In the genomic region with DNA sequence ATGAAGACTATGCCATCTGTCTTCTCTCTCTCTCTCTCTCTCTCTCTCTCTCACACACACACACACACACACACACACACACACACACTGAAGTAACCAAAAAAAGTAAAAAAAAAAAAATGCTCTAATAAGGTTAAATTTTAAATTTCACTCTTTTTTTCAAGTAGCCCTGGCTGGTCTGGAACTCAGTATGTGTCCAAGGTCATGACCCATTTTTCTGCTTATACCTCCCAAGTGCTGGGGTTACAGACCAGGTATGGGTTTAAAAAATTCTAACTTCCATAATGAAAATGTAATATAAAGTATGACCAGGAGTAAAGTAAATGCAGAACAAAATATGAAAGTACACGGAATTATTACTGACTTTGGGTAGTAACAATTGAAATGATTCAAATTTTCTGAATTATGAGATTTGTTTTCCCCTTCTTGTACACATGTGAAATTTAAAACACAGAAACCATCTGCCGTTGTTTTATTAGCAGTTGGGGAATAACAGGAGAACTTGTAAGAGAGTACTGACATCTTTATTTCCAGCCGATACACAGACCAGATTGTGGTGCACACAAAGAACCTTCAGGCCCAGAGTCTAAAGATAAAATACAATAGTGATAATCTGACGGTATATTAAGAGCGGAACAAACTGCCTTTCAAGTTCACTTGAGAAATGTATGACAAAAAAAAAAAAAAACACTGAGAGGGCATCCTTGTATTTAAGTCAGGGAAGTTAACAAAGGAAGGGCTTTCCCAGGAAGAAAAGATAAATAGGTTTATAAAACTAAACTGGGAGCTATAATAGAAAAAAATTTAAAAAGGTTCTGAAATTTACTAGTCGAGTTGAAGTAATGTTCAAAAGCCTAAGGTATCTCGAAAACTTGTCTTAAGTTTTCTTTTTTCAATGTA, we compare ENCODE assay signal across 8 mouse cellular contexts. TPM values are rescaled to one million over a fixed set of nuclear protein-coding genes. Genes with fewer than 3 reads are reported as not detected.
A peak's percentile ranks its signal among the peaks of the same experiment; 100 is the strongest.
DNase-seq lines count a peak whose midpoint lies in the region; ATAC-seq and TF ChIP-seq lines count a peak whose summit lies in the region.

No protein-coding gene starts in this region.

- H3K9ac ChIP-seq in embryonic facial prominence, embryonic 11.5 days (replicated peaks; ENCODE audit: low read length), result peak overlapping the region; percentile 97
- peak overlapping the region; percentile 96 for H3K9ac ChIP-seq in intestine, embryonic 14.5 days (ENCODE audit: low read length)

- no peaks in the 10 kb centered on the region for H3K9me3 ChIP-seq in embryonic facial prominence, embryonic 11.5 days (replicated peaks; ENCODE audit: control insufficient read depth, low read length)
- no peaks in the 10 kb centered on the region for H3K9me3 ChIP-seq in intestine, embryonic 14.5 days (ENCODE audit: control insufficient read depth, low read length)

- ATAC-seq in embryonic facial prominence, embryonic 11.5 days (replicated peaks; ENCODE audit: insufficient number of reproducible peaks, low FRiP score, low TSS enrichment, low read depth), result no peak
- ATAC-seq in intestine, embryonic 14.5 days (replicated peaks; ENCODE audit: low FRiP score, low TSS enrichment, low read depth), result no peak

- TF ChIP-seq CTCF in layer of hippocampus, adult 2 months (conservative IDR thresholded peaks at IDR 0.05), result no peak

- WGBS in embryonic facial prominence, embryonic 11.5 days, result 41% methylated on average over 7 of the region's 7 CpGs
- 27% methylated on average over 7 of the region's 7 CpGs for WGBS in intestine, embryonic 14.5 days

- H3K4me1 ChIP-seq in embryonic facial prominence, embryonic 11.5 days (ENCODE audit: control insufficient read depth, insufficient read depth, low read length), result no peaks in the 10 kb centered on the region
- no peaks in the 10 kb centered on the region; the same call in 1 of the 2 replicates for H3K4me1 ChIP-seq in intestine, embryonic 14.5 days (replicated peaks; ENCODE audit: control insufficient read depth, insufficient read depth, low read length)

- peak overlapping the region; percentile 76 for H3K4me3 ChIP-seq in layer of hippocampus, adult 2 months
- H3K4me3 ChIP-seq in embryonic facial prominence, embryonic 11.5 days (ENCODE audit: low read depth, low read length), result peak overlapping the region; percentile 84
- peak overlapping the region; percentile 80 for H3K4me3 ChIP-seq in intestine, embryonic 14.5 days (ENCODE audit: low read depth, low read length)

- DNase-seq in layer of hippocampus, adult 2 months (ENCODE audit: low spot score in 2 of 2), result no peak
- no peak for DNase-seq in layer of hippocampus, postnatal 14 days (ENCODE audit: low spot score in 2 of 2)
- no peak for DNase-seq in embryonic facial prominence, embryonic 11.5 days (ENCODE audit: low spot score)
- DNase-seq in intestine, embryonic 14.5 days (ENCODE audit: low spot score), result no peak
- DNase-seq in naive thymus-derived CD4-positive, alpha-beta T cell, adult 2 months (ENCODE audit: low read depth), result peak; percentile 15
- no peak for DNase-seq in adrenal gland, postnatal 14 days
- no peak for DNase-seq in spleen, postnatal 10 days (ENCODE audit: low spot score in 2 of 2)
- DNase-seq in frontal cortex, postnatal 36 days (ENCODE audit: low spot score in 2 of 2), result no peak

- H3K27me3 ChIP-seq in embryonic facial prominence, embryonic 11.5 days (ENCODE audit: control insufficient read depth, insufficient read depth, low read length), result no peaks in the 10 kb centered on the region
- no peaks in the 10 kb centered on the region for H3K27me3 ChIP-seq in intestine, embryonic 14.5 days (replicated peaks; ENCODE audit: control insufficient read depth, insufficient read depth, low read length)

- H3K27ac ChIP-seq in layer of hippocampus, adult 2 months, result peak overlapping the region; percentile 95
- peak overlapping the region; percentile 99 for H3K27ac ChIP-seq in embryonic facial prominence, embryonic 11.5 days (replicated peaks; ENCODE audit: low read depth, low read length)
- peak overlapping the region; percentile 99 for H3K27ac ChIP-seq in intestine, embryonic 14.5 days (ENCODE audit: low read depth)

- H3K4me2 ChIP-seq in embryonic facial prominence, embryonic 11.5 days (ENCODE audit: low read depth, low read length), result peak overlapping the region; percentile 44
- H3K4me2 ChIP-seq in intestine, embryonic 14.5 days (ENCODE audit: low read length), result peak overlapping the region; percentile 65

- no peaks in the 10 kb centered on the region for H3K36me3 ChIP-seq in embryonic facial prominence, embryonic 11.5 days (replicated peaks; ENCODE audit: control insufficient read depth, insufficient read depth, low read depth, low read length)
- peaks cover 7% of the 10 kb centered on the region for H3K36me3 ChIP-seq in intestine, embryonic 14.5 days (ENCODE audit: control insufficient read depth, insufficient read depth, low read length)

RNA-seq across cellular contexts. Expression of gene Hbp1, which starts 2.0 kb away (rescaled TPM):
- total RNA-seq in layer of hippocampus, adult 2 months (2021), result 10 to 100 TPM; 26.4 to 28.8 TPM
- 10 to 100 TPM; 24.9 to 29.7 TPM for total RNA-seq in layer of hippocampus, postnatal 14 days (2021)
- polyA plus RNA-seq in embryonic facial prominence, embryonic 11.5 days (2014; fragmentation: Nextera tagmentation; extraction: Ambion mirVana), result 129 and 137 TPM in 2 replicates
- 111 and 112 TPM in 2 replicates for polyA plus RNA-seq in intestine, embryonic 14.5 days (2014; fragmentation: Nextera tagmentation; extraction: Ambion mirVana)
- total RNA-seq in adrenal gland, postnatal 14 days (2021), result 102 and 113 TPM in 2 replicates
